Mouse (Mus musculus): ENCODE results near the gene Coro2a.
"Not testable (repeated sequence)": the region's sequence is repeated elsewhere in the genome, so short reads cannot be mapped to it uniquely, and the experiment has no call there.

DNA sequence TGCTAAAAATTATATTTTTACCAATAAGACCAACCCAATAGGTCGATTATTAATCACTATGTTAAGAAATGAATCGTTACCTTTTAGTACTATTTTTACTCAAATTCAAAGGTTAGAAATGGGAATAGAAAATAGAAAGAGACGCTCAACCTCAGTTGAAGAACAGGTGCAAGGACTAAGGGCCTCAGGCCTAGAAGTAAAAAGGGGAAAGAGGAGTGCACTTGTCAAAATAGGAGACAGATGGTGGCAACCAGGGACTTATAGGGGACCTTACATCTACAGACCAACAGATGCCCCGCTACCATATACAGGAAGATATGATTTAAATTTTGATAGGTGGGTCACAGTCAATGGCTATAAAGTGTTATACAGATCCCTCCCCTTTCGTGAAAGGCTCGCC, 17.9 kb downstream of the Coro2a start:
- TF ChIP-seq JUND (IDR thresholded peaks at IDR 0.05; ENCODE audit: low read depth, low read length); POLR2A (IDR thresholded peaks at IDR 0.05; ENCODE audit: control insufficient read depth in 1 of 2, insufficient read depth in 1 of 2, low read depth in 1 of 2, low read length in 2 of 2, poor library complexity in 1 of 2); RCOR1 (IDR thresholded peaks at IDR 0.05; ENCODE audit: low read depth, low read length): not testable (repeated sequence)
